Mouse (Mus musculus): ENCODE measurements around the gene Vinac1.

- TF ChIP-seq CTCF (IDR thresholded peaks at IDR 0.05; ENCODE audit: borderline replicate concordance, insufficient read depth, low read length) (no peak), POLR2A (IDR thresholded peaks at IDR 0.05; ENCODE audit: low read depth, low read length) (no peak)
These were observed 43.1 kb downstream of the Vinac1 start for GRCm38 (mm10) chr2:129004872-129005271.
